Mouse (Mus musculus) bone marrow, adult 2 months (tissue): ENCODE data around the gene Nbdy. TPM values are rescaled to one million over a fixed set of nuclear protein-coding genes. Genes with fewer than 3 reads are reported as not detected.

Experiments
- H3K27ac ChIP-seq: fragments of 200-500 bp; 2 replicates; pipeline ENCODE4 v1.5.1; 2012; ENCODE audit warnings: low read depth, mild to moderate bottlenecking, control low read depth, inconsistent platforms, low read length; ENCODE audit not compliant: control insufficient read depth, poor library complexity, insufficient read depth
- H3K4me1 ChIP-seq: fragments of 200-500 bp; 2 replicates; pipeline ENCODE4 v1.6.1; 2011; ENCODE audit warnings: low read length; ENCODE audit not compliant: control insufficient read depth, insufficient read depth
- H3K4me3 ChIP-seq: fragments of 200-500 bp; replicated peaks from 2 replicates; pipeline ENCODE3; 2011; ENCODE audit warnings: mild to moderate bottlenecking, low read depth, low read length, control low read depth; ENCODE audit not compliant: control insufficient read depth
- CTCF ChIP-seq: fragments of 200-500 bp; IDR thresholded peaks from 2 replicates; pipeline ENCODE4 v1.5.1; 2011; ENCODE audit warnings: low read length, control low read depth; ENCODE audit not compliant: control insufficient read depth, insufficient read depth
- POLR2A ChIP-seq: fragments of 200-500 bp; IDR thresholded peaks from 2 replicates; pipeline ENCODE4 v1.6.1; 2011; ENCODE audit warnings: low read depth, mild to moderate bottlenecking, control low read depth, low read length, borderline replicate concordance; ENCODE audit not compliant: control insufficient read depth
- WGBS: fragments of 180-500 bp; shearing (Covaris S2); methylation state at CpG from one replicate; pipeline ENCODE4 v1.1.7; 2018; 5-methylcytosine and 5-hydroxymethylcytosine counted together
- polyA plus RNA-seq: library from polyadenylated mRNA; stranded (reverse); fragments of >200 nt; gene quantifications from 2 replicates; pipeline ENCODE4 v1.2.4, GENCODE M21; 2011; ENCODE audit warnings: low replicate concordance; ENCODE audit not compliant: missing spikeins, insufficient read depth, insufficient read length

Gene Nbdy
- polyA plus RNA-seq, 1 experiment, result 18.9 TPM

DNA sequence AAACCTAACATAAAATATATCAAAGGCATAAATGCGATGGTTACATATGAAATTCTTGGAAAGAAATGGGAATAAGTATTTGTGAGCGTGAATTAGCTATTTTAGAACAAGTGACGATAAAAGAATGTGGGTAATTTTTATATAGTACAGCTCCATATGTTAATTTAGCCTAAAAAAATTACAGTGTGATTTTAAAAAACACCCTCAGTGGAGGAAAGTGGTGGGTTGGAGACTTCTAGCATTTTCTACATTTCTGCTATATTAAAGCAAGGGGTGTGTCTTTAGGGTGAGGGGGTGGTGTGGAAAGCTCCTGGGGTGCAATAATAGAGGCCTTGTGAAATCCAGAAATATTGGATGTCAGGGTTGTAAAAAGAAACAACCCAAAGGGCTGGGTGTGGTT lies 19.1 kb downstream of the Nbdy start:
- H3K27ac ChIP-seq, result no peak overlapping the region
- 72% methylated on average over 3 of the region's 3 CpGs for WGBS
- TF ChIP-seq POLR2A, result no peak
- no peak for TF ChIP-seq CTCF
- no peaks in the 10 kb centered on the region for H3K4me1 ChIP-seq
- H3K4me3 ChIP-seq, result no peak overlapping the region

DNA sequence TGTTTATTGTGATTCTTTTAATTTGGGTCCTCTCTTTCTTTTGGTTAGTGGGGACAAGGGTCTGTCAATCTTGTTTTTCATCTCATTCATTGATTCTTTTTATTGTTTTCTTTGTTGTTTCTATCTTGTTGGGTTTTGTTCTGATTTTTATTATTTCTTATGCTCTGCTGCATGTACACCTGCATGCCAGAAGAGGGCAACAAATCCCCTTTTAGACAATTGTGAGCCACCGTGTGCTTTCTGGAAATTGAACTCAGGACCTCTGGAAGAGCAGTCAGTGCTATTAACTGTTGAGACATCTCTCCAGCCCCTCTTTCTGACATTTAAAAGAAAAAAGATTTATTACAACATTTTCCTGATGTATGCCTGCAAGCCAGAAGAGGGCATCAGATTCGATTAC lies 25.8 kb downstream of the Nbdy start:
- H3K27ac ChIP-seq, result no peak overlapping the region
- TF ChIP-seq POLR2A, result no peak
- TF ChIP-seq CTCF, result no peak
- WGBS, result 32% methylated on average over 2 of the region's 2 CpGs
- no peaks in the 10 kb centered on the region for H3K4me1 ChIP-seq
- no peak overlapping the region for H3K4me3 ChIP-seq

Other genes with a start within 250 kb of the Nbdy start
- gene Ubqln2, start 225.4 kb upstream of the Nbdy start, polyA plus RNA-seq, result 1.9 and 6.5 TPM in 2 replicates
- gene Cypt3, start 165.0 kb upstream of the Nbdy start, polyA plus RNA-seq, result not detected in 2 replicates
- gene Kctd12b, start 27.2 kb upstream of the Nbdy start, polyA plus RNA-seq, result 1.7 and 2.1 TPM in 2 replicates
- gene Spin2c, start 108.6 kb downstream of the Nbdy start, polyA plus RNA-seq, result not detected in 2 replicates